Mouse (Mus musculus) adrenal gland, adult 18-20 months (tissue): ENCODE results near the gene Lrit3. TPM values are rescaled to one million over a fixed set of nuclear protein-coding genes. Genes with fewer than 3 reads are reported as not detected.
A peak's percentile ranks its signal among the peaks of the same experiment; 100 is the strongest.
"Not testable (repeated sequence)": the region's sequence is repeated elsewhere in the genome, so short reads cannot be mapped to it uniquely, and the experiment has no call there.

ENCODE experiments used
- DNase-seq, 2 experiments: peaks; one replicate each; pipeline ENCODE4 v3.0.0; 2021 to 2022; ENCODE audit warnings: low spot score in 2 of 2
- total RNA-seq, 2 experiments: library from RNA; stranded (reverse); gene quantifications; 1 replicate in 1 of 2; 2 replicates in 1 of 2; pipeline ENCODE4 v1.2.3; 2021

Gene Lrit3
- total RNA-seq, 2 experiments from 2014 or later: not detected

DNA sequence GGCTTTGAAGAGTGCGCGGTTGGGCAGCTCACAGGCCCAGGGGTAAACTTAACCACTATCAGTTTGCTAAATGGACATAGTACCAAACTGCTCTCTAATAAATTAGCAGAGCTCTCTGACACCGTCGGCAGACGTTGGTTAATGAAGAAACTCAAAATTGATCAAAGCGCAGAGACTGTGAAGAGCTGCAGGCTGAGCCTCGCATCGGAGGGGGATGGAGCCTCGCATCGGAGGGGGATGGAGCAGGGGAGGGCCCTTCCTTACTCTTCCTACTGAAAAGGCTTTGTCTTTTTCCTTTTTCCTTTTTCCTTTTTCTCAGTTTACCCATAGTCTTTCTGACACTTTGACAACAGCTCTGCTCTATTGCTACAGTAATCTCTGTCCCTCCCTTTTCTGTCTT, 22.4 kb downstream of the Lrit3 start:
- no peak for DNase-seq

DNA sequence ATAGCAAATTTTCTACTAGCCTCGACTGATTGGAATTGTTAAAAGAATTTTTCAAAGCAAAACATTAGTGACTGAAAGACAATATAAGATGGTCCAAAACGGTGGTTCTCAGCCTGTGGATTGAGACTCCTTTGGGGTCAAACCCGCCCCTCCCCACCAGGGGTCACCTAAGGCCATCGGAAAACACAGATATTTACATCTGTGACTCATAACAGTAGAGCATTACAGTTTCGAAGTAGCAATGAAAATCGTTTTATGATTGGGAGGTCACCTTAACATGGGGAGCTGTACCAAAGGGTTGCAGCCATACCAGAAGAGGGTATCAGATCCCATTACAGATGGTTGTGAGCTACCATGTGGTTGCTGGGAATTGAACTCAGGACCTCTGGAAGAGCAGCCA, 32.6 kb downstream of the Lrit3 start:
- DNase-seq: no peak

DNA sequence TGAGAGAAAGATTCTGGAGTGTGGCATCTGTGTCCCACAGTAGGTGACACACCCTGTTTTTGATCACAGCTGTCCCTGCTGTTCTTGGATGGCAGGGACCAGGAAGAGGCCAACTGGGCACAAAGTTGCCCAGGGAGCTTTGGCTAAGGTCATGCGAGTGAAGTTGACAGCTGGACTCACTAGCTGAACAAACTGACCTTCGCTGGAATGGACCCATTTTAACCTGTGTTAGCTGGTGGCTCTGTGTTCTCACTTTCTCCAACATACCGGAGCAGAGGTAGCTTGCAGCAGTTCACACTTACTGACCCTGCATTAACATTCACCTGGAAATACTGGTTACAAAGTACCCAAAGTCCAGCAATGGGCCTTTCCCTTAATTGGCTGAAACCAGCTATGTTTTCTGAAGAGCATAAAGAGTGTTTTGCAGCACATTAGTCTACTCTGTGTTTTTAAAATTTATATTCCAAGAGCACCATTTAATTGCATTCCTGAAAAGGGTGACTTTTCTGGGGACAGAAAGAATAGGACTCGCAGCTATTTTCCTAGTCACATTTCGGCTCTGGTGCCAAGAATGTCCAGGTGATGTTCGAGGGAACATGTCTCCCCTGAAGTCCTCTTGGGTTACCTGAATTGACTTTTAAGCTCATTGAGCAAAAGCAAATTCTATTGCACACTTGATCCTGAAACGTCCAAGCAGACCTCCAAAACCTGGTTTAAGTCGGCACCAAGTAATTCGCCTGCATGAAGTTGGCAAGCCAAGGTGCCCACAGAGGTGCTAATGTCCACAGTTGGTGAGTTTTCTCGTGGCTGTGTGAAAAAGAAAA, 36.6 kb downstream of the Lrit3 start:
- no peak for DNase-seq

DNA sequence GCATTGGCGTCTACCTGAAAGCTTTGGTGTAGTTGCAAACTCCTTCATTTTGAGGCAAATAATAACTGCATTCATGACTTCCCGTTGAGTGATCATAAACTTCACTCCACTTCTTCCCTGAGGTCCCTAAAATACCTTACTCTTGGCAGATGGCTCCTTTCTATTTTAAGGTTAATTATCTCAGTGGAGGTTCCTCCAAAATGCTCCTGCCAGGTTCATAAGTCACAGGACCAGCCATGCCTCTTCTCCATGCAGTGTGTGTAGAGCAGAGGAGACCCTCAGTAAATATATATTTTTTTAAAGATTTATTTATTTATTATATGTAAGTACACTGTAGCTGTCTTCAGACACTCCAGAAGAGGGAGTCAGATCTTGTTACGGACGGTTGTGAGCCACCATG, 37.7 kb downstream of the Lrit3 start:
- no peak for DNase-seq

DNA sequence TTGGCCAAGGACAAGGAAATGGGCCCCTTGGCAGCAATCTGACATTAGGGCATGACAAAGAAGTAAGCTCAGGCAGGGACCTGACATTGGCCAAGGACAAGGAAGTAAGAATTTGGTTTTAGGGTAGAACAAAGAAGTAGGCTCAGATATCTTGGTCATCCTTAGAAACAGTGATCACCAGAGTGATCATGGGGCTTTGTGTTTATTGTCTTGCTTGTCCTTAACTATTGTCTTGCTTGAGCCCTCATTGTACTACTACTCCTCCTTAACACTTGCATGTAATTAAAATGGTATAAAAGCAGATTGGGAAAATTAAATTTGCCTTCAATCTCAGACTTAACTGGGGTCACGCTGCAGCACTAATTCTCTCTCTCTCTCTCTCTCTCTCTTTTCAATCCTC, 46.2 kb downstream of the Lrit3 start:
- not testable (repeated sequence) for DNase-seq

DNA sequence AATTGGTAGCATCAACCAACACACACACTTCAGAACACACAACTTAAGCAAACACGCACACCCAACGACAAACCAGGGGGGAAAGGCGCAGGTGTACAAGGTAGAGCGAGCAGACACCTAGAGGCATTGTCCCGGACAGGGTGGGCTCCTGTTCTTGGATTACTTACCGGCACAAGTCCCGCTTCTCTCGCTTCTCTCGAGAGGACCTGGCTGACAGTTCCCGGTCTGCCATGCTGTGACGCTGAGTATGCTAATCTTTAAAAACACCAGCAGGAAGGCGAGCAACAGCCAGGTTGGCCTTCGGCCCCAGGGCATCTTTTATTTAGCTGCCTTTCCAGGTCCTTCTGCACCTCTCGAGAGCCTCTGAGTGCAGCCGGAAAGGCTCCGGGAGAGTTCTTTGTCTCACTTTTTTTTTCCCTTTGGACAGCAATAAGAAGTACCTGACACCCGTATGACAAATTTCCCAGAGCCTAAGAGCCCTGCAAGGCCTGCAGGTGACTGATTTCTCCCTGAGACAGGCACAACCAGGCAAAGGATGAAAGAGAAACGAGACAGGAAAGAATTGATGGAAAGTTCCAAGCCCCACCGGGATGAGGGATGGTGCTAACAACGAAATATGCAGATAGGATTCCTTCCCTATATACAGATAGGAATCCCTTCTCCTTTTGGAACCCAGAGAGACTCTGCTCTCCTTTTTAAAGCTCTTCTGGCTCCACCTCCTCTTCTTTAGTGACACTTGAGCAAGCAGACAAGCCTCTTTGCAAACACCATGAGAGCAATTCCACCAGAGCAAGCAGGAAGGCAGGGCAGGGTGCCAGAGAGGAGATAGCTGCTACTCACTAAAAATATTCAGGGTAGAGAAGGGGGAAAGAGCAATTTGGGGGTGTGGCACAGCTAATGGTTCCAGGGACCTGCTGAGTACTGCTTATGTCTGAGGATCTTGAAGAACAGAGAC, 48.9 kb downstream of the Lrit3 start, which contains the start of gene Egf:
TSS of gene Egf (minus strand) at position 667 of the 955 bp plus-strand sequence.
- DNase-seq: no peak

DNA sequence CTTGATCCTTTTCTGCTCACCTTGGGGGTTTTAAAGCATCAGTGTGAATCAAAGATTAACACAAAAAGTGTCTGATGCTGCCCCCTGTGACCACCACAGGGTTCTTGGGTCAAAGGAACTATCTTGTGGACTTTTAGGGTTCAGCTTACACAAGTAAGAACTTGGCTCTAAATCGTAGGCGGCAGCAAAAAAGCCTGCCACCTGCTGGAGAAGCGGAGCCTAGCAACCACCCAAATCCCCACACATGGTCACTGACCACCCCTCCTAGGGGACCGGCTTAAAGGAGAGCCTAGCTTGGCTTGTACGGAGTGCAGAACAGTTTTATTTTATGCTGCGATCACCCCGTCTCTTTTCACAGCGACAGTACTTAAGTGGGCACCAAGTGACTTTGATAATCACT, 59.0 kb downstream of the Lrit3 start:
- peak; percentile 16 to 36 for DNase-seq

DNA sequence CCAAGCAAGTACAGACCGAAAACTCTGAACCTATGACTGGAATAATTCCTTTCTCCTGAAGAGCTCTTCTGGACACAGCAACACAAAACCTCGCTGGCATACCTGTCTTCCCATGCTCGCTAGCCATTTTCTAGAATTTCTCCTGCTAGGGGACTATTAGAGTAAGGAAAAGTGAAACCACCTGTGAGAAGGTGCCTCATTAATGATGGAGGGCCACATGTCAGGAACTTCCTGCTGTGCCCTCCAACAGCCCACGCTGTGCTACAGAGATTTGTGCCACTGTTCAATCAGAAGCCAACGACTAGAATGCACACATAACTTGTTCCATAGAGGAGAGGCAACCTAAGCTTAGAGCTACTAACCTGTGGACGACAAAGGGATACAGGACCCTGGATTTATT, 61.0 kb downstream of the Lrit3 start:
- no peak for DNase-seq

DNA sequence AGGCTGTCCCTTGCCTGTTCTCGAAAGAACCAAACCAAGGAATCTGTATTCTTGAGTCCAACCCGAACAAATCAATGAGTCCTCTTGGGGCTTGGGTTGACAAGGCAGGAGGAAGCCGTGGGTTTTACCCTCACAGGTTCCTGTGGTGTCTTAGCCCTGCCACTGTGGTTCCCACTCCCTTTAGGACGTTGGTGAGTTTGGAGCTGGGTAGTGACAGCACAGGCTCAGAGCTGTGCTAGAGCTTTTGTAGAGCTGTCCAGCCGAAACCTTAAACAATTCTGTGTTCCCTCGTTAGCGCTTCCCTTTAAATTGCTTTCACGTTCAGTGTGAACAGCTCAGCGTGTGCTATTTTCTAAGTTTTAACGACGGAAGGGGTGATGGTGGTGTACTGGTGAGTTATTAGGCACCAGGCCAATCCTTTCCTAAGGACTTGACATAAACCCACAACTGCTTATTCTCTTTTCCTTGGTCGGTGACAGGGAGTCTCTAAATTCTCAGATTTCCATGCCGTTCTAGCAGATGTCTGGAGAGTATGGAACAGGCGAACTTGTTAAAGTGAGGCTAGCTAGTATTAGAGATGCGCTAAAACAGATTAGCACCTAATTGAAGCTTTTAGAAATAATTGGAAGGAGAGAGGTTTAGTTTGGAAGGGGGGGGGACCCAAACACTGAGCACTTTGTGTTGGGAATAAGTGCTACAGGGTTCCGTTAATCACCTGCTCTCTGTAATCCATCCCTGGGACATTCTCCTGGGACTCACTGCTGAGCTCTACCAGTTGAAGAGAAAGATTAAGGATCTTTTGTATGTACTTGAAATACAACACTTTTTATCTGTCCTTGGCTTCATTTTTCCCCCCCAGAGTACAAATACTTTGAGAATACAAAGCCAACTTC, 65.3 kb downstream of the Lrit3 start:
- no peak for DNase-seq

Other genes with a start within 250 kb of the Lrit3 start
- gene Egf, start 48.7 kb downstream of the Lrit3 start, total RNA-seq: under 1 TPM; 0.42 to 0.53 TPM
- gene Rrh, start 18.6 kb upstream of the Lrit3 start, total RNA-seq: not detected
- gene Gar1, start 27.4 kb upstream of the Lrit3 start, total RNA-seq: 10 to 100 TPM; 55.6 to 57.8 TPM
- gene Cfi, start 31.9 kb upstream of the Lrit3 start, total RNA-seq: under 1 TPM in 1 of 2 experiments, not detected in 1; 0.30 TPM
- gene Pla2g12a, start 74.6 kb upstream of the Lrit3 start, total RNA-seq: 10 to 100 TPM; 44.9 to 49.5 TPM
- gene Casp6, start 97.4 kb upstream of the Lrit3 start, total RNA-seq: 10 to 100 TPM; 20.2 to 39.4 TPM
- gene Mcub, start 166.2 kb upstream of the Lrit3 start, total RNA-seq: 10 to 100 TPM in 1 of 2 experiments, 1 to 10 TPM in 1; 7.7 to 13.1 TPM